Mouse (Mus musculus): Measurements from ENCODE around the gene Cacnb3.

The Cacnb3 gene

DNA sequence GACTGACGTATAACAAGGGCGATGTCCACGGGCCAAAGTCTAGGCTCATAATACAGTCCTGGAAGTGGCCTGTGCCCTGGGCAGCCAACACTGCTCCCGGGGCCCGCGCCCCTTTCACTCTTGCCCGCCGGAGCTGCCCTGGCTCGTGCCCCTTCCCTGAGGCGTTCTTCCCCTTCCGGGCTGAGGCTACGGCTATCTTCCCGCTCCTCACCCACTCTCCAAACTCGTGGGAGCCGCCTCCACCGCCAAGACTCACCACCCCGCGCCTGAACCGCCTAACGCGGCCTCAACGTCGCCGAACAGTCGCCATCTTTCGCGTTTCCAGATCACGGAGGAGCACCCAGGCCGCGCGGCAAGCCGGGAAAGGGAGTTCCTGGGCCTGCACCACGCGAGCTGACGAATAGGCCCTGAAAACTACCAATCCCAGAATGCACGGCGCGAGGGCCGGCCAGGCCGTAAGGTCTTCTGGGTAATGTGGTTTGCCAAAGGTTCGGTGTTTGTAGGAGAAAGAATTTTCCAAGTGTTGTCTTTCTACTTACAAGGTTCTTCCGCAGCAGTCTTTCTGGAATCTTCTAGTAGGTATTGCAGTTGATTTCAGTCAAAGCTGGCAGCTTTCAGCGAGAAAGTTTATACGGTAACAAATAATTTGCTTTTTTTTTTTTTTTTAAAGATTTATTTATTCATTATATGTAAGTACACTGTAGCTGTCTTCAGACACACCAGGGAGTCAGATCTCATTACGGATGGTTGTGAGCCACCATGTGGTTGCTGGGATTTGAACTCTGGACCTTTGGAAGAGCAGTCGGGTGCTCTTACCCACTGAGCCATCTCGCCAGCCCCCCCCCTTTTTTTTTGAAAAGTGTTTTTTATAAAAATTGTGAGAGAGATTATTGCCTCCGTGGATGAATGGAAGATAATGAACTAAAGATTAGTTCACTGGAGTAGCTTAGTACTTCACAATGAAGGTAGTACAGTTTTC, 32.2 kb downstream of the Cacnb3 start, which contains the start of gene Ddx23:
Gene Ddx23 (minus strand): TSS at position 328 of the 979 bp plus-strand sequence.
- in situ Hi-C loops (cut with MboI; ENCODE audit: low pct_unique_long_range_greater_than_20kb in 1 of 2, low sequenced_read_pairs in 2 of 2, unreplicated experiment in 1 of 2) = no loop called here

DNA sequence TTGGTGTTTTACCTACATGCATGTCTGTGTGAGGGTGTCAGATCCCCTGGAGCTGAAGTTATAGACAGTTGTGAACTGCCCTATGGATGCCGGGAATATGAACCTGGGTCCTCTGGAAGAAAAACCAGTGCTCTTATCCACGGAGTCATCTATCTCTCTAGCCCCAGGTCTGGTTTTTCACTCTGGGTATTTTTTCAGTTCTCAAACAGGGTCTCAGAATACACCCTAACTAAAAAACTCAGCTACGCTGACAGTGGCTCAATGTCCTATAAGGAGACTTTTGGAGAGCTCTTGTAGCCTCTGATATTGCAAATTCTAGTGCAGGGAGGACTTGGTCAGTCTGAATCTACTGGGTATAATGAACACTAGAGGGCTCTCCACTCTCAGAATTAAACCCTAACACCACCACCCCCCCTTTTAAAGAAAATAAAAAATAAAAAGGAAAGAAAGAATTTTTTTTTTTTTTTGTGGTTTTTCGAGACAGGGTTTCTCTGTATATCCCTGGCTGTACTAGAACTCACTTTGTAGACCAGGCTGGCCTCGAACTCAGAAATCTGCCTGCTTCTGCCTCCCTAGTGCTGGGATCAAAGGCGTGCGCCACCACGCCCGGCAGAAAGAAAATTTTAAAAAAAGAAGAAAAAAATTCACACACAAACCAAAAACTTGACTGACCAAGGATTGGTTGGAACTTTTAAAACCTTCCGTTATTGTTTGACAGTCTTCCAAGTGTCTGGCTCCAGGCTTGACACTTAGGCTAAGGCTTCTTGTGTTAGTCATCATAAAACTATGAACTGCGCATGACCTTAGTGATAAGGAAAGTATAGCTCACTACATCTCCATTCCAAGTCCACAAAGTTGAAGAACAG, 33.6 kb downstream of the Cacnb3 start:
- in situ Hi-C loops (cut with MboI; ENCODE audit: low pct_unique_long_range_greater_than_20kb in 1 of 2, low sequenced_read_pairs in 2 of 2, unreplicated experiment in 1 of 2) = no loop called here

DNA sequence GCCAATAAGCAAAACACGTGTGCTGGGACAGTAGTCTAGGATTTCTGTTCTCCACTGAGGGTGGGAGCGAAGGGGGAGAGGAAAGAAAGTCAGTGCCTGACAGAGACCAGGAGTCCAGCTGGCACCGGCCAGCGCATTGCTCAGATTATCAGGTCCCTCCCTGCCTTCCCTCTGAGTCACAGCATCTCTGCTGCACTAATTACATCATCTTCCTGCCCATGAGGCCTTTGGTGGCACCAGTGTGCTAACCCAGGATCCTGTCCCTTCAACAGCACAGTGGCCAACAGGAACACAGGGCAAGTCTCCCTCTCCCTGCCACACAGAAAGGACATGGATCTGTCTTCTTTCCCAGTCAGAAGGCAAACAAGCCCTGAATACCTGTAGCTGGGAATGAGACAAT, 42.0 kb downstream of the Cacnb3 start:
- in situ Hi-C loops (cut with MboI; ENCODE audit: low pct_unique_long_range_greater_than_20kb in 1 of 2, low sequenced_read_pairs in 2 of 2, unreplicated experiment in 1 of 2) = no loop called here

DNA sequence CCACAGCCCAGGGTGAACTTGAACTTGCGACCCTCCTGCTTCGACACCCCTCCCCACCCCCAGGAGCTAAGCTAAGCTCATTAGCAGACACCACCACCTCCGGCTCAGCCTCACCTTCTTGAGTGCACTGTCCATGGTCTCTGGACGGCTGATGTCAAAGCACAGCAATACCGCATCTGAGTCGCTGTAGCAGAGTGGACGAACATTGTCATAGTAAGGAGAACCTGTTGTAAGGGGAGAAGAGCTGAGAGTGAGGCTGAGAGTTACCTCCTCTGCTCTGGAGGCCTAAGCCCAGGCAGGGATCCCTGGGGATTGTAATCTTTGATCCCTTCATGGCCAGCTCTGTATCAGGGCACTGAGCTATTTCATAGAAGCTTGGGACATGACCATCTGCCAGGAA, 43.1 kb downstream of the Cacnb3 start:
- in situ Hi-C loops (cut with MboI; ENCODE audit: low pct_unique_long_range_greater_than_20kb in 1 of 2, low sequenced_read_pairs in 2 of 2, unreplicated experiment in 1 of 2) = no loop called here

DNA sequence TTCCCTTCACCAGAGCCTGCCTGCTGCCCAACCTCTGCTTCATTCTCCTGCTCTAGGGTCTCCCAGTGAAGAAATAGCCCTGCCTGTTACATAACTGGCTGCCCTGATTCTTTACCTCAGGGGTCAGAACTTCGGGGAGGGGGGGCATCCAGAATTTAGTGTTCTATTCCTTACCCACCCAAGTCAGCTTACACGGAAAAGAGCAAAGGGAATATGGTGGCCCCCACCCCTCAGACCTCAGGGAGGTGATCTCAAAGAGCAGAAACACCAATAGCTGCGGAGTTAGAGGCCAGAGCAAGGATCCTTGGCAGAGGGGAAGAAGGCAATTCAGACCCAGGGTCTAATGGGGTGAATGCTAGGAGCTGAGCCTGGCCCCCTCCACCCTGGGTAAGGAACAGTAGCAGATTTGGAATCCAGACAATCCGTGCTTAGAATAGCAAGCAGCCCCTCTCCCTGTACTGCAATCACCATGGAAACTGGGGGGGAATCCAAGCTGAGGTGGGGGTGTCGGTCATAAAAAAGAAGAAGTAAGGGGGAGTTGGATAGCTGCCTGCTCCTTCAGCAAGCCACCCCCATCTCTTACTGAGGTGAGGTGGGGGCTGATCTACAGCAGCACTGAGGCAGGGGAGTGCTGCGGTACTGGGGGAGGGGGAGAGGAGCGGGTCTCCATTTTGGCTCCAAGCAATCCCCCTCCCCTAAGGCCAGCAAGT, 43.8 kb downstream of the Cacnb3 start:
- in situ Hi-C loops (cut with MboI; ENCODE audit: low pct_unique_long_range_greater_than_20kb in 1 of 2, low sequenced_read_pairs in 2 of 2, unreplicated experiment in 1 of 2) = no loop called here

DNA sequence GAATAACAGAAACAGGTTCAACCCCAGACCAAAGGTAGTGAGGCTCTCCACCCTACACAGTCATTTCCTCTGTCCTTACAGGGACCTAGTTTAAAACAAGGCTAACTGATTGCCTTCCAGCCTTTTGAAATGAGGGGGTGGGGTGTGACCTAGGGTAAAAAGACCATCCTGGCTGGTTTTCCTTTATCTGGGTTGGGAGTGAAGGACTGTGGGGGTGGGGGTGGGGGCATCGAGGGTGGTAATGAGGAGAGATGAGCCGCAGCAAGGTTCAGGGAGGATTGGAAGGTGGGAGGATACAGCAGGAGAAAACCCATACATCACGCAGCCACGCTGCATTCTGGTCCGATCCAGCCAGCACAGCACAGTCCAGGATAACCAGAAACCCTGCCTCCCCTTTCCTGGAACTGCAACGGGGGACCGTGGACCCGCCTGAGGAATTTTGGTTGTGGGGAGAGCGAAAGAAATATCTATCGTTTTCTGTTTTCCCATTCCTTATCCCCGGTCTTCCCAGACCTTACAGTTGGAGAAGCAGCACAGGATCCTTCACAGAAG, 44.4 kb downstream of the Cacnb3 start:
- in situ Hi-C loops (cut with MboI; ENCODE audit: low pct_unique_long_range_greater_than_20kb in 1 of 2, low sequenced_read_pairs in 2 of 2, unreplicated experiment in 1 of 2) = no loop called here

DNA sequence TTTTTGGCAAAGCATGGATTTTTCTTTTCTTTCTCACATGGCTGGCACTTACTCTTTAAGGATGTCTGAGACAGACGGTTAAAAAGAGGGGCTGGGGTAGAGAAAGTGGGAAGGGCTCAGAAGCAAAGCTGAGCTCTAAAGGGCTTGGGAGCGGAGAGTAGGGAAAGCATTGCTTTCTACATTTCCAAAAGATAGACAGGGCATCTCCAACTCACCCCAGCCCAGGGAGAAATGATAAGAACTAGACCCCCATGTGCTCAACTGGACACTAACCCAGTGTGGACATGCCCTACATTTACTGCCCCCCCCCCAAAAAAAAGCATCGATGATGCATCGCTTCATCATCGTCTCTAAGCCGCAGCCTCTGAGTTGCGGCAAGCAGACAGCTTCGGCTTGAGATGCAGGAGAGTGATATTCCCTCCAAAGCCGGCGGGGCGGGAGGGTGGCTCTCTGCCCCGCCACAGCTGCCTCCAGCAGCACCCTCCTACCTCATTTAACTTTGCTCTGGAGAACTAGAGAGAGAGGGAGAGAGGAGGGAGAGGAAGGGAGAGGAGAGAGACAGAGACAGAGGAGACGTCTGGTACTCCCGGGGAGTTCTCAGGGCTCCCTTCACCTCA, 45.1 kb downstream of the Cacnb3 start:
- in situ Hi-C loops (cut with MboI; ENCODE audit: low pct_unique_long_range_greater_than_20kb in 1 of 2, low sequenced_read_pairs in 2 of 2, unreplicated experiment in 1 of 2) = no loop called here

DNA sequence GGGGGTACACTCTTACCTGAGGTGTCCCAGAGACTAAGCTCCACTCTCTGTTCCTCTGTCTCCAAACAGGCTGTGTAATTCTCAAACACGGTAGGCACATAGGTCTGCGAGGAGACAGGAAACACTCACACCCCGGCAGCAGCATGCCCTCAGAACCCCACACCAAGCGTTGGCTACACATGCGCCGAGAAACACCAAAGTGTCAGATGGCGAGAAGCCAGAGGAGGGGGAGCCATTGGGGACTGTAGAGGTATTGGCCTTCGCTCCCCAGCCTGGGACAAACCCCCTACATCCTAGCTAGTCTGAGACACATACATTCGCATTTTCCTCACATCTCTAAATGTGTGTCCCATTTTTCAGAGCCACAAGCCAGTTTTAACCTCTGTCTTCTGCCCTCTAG, 45.8 kb downstream of the Cacnb3 start:
- in situ Hi-C loops (cut with MboI; ENCODE audit: low pct_unique_long_range_greater_than_20kb in 1 of 2, low sequenced_read_pairs in 2 of 2, unreplicated experiment in 1 of 2) = no loop called here

DNA sequence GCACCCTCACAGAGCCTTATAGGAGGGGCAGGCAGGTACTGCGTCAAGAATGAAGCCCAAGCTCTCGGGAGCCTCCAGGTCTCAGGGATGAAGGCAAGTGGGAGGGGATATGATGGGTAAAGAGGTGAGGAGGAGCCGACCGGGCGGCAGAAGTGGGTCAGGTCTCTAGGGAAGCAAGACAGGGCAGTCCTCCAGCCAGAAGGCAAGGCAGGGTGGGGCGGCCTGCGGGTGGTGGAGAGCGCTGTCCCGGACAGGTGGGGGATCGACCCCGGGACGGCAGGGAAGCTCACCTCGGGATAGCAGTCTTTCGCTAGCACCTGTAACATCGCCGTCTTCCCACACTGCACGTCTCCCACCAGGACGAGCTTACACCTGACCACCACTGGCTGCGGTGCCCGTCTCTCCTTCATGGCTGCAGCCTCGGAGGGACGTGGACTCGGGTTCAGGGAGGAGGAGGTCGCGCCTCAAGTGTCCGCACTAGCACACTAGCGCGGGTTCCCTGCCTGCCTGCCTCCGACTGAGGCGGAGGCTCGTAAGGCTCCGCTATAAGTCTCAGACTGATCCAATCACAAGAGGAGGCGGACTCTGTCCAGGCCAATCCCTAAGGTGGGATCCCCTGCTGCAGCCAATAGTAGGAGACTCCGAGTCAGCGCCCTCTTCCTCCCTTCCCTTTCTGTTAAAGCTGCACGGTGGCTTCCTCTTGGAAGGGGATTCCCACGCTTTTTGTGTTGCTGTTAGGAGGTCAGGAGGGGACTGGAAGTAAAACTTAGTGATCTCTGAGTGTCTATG, 46.5 kb downstream of the Cacnb3 start, which contains the start of gene Rnd1:
Gene Rnd1 (minus strand): TSS at position 522 of the 789 bp plus-strand sequence.
- in situ Hi-C loops (cut with MboI; ENCODE audit: low pct_unique_long_range_greater_than_20kb in 1 of 2, low sequenced_read_pairs in 2 of 2, unreplicated experiment in 1 of 2) = no loop called here

DNA sequence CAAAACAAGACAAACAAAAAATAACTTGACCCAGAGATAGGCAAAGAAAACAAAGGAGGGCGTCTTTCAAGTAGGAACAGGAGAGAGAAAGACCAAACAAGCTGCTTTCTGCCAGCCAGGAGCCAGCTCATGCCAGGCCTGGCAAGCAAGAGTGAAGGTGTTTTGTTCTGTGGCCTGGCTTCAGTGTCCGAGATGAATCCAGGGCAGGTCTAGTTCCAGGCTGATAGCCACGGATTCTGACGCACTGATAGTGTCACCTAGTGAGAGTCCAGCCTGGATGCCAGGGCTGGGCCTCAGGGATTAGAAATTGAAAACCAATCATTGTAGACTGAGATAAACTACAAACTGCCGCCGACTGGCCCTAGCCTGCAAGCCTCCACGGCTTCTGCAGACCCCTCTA, 47.3 kb downstream of the Cacnb3 start:
- in situ Hi-C loops (cut with MboI; ENCODE audit: low pct_unique_long_range_greater_than_20kb in 1 of 2, low sequenced_read_pairs in 2 of 2, unreplicated experiment in 1 of 2) = no loop called here

DNA sequence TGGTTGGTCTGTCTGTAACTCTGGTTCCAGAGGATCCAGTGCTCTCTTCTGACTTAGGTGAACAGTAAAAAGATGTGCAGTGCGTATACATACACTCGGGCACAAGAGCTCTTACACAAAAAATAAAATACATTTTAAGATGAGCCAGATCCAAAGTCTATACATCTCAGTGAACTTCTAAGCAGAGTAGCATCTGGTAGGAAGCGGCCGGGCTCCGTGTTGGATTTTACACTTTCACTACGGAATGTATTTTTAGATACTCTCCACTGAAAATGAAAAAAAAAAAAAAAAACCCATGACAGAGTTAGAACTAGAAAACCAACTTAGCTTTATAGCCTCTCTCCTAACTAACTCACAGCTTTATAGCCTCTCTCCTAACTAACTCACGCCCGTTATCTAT, 50.0 kb downstream of the Cacnb3 start:
- in situ Hi-C loops (cut with MboI; ENCODE audit: low pct_unique_long_range_greater_than_20kb in 1 of 2, low sequenced_read_pairs in 2 of 2, unreplicated experiment in 1 of 2) = no loop called here

DNA sequence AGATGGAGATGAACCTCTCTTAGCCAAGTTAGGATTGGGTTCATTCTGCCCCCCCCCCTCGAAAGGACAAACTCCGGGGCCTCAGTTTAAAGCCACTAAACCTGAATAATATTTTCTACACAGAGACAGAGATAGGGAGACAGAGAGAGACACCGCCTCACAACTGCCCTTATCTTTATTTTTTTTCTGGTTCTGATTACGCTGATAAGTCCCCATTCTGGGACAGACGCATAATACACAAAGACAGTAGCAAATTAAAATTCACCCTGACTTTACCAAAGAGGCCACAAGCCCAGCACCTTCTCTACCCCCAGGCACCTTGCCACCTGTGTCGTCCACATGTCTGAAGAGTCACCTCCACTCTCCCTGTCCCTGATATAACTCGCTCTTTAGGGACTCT, 51.0 kb downstream of the Cacnb3 start:
- in situ Hi-C loops (cut with MboI; ENCODE audit: low pct_unique_long_range_greater_than_20kb in 1 of 2, low sequenced_read_pairs in 2 of 2, unreplicated experiment in 1 of 2) = no loop called here

DNA sequence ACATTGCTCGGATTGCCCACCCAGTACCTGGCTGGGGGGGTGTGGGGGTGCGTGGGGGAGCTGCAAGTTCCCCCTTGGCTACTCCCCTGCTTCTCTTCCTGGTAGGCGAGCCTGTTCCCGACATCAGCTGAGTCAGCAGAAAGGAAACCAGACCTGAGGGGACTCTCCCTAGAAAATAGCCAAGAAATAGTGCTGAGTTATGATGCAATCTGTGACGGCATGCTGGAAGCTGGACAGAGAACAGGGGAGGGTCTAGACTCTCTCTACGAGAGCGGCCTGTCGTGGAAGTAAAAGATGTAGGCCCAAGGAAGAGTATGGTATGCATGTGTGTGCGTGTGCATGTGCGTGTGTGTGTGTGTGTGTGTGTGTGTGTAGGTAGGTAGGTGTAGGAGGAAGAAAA, 52.5 kb downstream of the Cacnb3 start:
- in situ Hi-C loops (cut with MboI; ENCODE audit: low pct_unique_long_range_greater_than_20kb in 1 of 2, low sequenced_read_pairs in 2 of 2, unreplicated experiment in 1 of 2) = no loop called here

DNA sequence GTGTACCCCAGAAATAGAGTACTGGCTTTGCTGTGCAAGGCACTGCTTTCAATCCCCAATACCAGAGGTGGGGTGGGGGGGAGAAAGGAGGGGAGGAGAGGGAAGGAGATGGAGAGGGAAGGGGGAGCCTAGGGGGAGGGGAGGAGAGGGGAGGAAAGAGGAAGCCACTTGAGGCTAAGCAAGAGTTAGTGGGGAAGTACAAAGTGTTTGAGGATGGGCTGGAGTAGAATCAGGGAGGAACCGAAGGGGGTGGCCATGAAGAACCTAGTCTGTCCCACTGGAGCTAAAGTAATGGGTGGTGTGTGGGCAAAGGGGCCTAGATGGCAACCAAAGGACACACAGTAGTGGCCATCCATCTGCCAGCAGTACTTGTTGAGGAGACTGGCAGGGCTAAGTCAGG, 53.1 kb downstream of the Cacnb3 start:
- in situ Hi-C loops (cut with MboI; ENCODE audit: low pct_unique_long_range_greater_than_20kb in 1 of 2, low sequenced_read_pairs in 2 of 2, unreplicated experiment in 1 of 2) = no loop called here

DNA sequence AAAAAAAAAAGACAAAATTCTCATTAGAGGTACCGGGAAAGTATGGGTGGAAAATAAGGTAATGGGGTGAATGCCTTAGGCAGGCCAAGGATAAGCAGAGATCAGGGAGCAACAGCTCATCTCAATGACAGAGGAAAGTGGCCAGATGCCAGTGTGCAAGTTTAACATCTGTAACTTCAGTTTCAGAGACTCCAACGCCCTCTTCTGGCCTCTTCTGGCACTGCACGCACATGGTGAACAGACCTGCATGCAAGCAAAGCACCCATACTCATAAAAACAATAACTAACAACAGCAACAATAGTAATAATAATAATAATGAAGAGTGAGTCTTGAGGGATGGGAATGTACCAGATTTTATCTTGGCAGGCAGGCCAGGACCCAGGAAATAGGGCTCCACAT, 55.3 kb downstream of the Cacnb3 start:
- in situ Hi-C loops (cut with MboI; ENCODE audit: low pct_unique_long_range_greater_than_20kb in 1 of 2, low sequenced_read_pairs in 2 of 2, unreplicated experiment in 1 of 2) = no loop called here

DNA sequence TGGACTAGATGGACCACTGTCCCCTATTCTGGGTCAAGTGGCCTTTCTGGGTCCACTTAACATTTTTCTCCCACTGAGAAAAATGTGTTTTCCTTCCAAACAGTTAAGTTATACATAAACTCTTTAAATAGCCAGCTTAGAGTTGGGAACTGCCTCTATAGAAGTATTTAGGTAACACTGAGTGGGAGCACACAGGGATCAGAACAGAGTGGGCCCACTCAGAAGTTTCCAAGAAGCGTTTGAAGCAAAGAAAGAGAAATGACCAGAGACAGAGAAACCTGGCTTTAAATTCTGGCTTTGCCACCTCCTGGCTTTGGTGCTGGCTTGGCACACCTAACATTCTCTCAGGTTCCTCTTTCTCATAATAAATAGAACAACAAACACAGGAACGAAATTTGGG, 59.0 kb downstream of the Cacnb3 start:
- in situ Hi-C loops (cut with MboI; ENCODE audit: low pct_unique_long_range_greater_than_20kb in 1 of 2, low sequenced_read_pairs in 2 of 2, unreplicated experiment in 1 of 2) = no loop called here

DNA sequence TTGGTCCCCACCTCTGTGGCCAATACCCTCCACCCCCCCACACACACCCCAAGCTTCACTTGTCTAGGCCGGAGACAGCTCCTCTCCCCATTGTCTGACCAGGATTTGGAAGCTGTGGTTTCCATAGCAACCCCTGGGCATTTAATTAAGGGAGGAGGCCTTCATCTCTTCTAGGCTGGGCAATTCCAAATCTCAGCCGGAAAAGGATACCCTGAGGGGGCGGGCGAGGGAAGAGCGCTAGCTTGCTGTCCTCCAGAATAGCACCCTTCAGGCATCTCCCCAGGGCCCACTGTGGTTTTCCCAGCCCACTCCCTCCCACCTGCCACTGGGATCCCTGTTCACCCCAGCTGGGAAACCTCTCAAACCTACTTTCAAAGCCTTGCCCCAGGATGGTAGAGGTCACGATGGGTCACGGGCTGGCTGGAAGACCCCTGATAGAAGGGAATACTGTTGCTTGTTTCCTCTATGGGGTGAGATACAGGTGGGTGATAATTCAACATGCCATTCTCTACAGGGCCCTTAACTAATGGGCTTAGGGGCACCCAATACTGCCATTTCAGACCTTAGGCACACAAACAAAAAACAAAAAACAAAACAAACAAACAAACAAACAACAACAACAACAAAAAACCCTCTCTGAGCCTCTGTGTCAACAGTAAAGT, 61.0 kb downstream of the Cacnb3 start:
- in situ Hi-C loops (cut with MboI; ENCODE audit: low pct_unique_long_range_greater_than_20kb in 1 of 2, low sequenced_read_pairs in 2 of 2, unreplicated experiment in 1 of 2) = no loop called here

All from mouse embryonic stem cell (cell line).